Mouse (Mus musculus): Measurements from ENCODE around the gene Psrc1. TPM values are rescaled to one million over a fixed set of nuclear protein-coding genes. Genes with fewer than 3 reads are reported as not detected.

Gene Psrc1
- 1 to 10 TPM; 2.9 to 4.1 TPM for total RNA-seq (2021)

GRCm38 (mm10) chr3:108383485-108384354 is at the start of gene Psrc1:
Gene Psrc1 (plus strand): TSS chr3:108383839.
- peak; percentile 93 to 94 for DNase-seq
- intact Hi-C loops (cut with DNase I) = no loop called here

GRCm38 (mm10) chr3:108336878-108337277 is 46.8 kb upstream of the Psrc1 start:
- intact Hi-C loops (cut with DNase I) = no loop called here
- no peak for DNase-seq

DNA sequence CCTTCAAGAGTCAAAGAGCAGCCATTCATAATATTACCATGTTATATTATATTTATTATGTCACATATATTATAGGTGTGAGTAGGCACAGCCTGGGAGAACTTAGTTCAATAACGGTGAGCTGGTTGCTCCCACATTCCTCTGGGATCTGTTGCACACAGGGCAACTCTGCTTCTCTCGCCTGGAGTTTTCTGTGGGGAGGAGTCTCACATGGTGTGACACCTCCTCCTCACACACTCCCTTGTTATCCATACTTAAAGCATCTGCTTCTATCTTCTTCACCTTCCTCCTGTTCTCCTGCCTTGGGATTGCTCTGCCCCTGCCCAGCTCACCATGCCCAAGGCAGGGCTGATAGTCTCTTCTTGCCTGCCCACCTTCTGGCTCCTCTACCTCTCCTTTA is 42.6 kb upstream of the Psrc1 start:
- intact Hi-C loops (cut with DNase I) = no loop called here
- DNase-seq = no peak

DNA sequence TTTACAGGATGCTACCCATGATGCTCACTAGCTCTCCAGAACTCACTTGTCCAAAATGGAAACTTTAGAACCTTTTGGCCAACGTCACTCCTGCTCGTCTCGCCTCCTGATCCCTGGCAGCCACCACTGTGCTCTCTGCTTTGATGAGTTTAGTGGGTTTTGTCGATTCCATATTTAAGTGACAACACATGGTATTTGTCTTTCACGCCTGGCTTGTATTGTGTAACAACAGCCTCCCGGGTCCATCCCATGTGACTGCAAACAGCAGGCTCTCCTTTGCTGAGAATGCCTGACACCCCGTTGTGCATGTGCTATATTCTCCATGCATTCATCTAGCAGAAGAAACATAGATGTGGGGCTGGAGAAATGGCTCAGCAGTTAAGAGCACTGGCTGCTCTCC is 41.5 kb upstream of the Psrc1 start:
- intact Hi-C loops (cut with DNase I) = no loop called here
- no peak for DNase-seq

DNA sequence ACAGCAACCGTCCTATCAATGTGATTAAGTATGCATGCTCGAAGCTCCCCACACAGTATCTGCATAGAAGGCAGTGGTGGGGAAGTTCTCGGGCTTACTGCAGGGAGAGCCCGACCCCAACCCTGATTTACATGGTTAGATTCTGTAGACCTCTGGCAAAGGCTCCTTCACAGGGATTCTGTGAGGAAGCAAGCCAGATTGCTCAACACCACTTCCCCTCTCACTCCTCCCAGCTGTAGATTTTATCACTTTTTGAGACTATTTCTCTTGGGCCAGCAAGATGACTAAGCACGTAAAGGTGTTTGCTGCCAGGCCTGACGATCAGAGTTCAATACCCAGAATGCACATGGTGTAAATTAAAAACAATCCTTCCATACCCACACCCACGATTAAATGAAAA is 37.8 kb upstream of the Psrc1 start:
- no peak for DNase-seq
- intact Hi-C loops (cut with DNase I) = no loop called here

DNA sequence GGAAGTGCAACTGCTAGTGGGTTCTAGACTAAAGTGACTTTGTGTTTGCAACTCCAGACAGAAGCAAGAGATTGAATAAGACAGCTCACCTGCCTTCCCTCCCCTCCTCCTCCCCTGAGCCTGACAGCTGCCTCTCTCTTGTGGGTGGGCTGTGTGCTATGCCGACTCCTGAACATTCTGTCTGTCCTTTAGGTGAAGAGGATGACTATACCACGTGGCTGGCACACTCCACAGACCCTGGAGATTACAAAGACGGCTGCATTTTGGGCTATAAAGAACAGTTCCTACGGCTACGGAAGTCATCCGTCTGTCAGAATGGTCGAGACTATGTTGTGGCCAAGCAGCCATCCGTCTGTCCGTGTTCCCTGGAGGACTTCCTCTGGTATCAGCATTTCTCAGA is 35.3 kb upstream of the Psrc1 start:
- intact Hi-C loops (cut with DNase I) = no loop called here
- no peak for DNase-seq

DNA sequence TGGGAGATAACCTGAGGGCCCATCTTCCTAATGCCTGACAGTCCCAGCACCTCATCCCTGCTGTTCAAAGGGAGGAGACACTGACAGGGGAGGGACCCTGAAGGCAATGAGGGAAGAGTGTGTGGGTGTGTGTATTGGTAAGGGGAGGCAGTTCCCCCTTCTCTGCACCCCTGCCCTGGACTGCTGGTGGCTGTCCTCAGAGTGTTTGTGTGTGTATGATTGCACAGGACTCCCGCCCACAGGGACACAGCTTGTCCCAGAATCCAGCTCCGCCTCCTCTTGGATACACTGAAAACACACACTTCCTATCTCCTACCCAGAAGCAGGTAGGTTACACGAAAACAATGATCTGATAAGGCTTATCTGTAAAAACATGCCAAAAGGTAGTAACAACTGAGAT is 28.4 kb upstream of the Psrc1 start:
- no peak for DNase-seq
- intact Hi-C loops (cut with DNase I) = no loop called here

GRCm38 (mm10) chr3:108357051-108357450 is 26.6 kb upstream of the Psrc1 start:
- intact Hi-C loops (cut with DNase I) = no loop called here
- DNase-seq = no peak

DNA sequence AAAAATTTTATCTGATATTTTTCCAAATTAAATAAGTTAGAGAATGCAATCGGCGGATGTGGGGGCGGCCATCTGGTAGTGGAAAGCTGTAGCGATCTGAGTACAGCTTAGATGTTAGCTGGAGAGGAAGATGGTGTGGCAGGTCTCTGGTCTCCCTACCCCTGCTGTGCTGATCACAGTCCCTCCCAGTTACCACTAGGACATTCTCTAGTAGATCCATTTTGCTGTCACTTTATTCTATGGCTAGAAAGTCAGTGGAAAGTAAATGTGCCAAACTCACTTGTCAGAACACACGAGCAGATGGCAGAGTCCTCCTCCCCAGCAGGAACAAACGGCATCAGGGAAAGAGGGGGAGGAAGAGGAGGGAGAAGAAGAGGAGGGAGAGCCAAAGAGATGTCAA is 25.2 kb upstream of the Psrc1 start:
- DNase-seq = no peak
- intact Hi-C loops (cut with DNase I) = no loop called here

DNA sequence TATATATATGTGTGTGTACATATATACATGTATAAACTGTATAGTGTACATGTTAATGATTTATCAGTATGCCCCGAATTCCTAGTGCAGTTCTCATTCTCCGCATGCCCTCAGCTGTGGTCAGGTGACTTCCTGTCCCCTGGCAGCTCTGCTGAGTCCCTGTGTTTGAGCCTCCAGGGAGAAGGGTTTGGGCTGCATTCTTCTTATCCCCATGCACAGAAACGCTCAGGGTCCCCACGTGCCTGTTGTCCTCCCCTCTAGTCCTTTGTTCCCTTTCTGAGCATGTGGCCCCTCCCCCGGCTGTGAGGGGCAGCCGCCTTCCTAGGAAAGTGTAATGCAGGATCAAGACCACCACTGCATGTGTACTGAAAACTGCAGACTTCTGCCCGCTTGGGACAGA is 22.7 kb upstream of the Psrc1 start:
- DNase-seq = no peak
- intact Hi-C loops (cut with DNase I) = loop anchor here (5.0 kb wide), 1 partner anchor 49 kb away; no protein-coding TSS in a partner anchor

GRCm38 (mm10) chr3:108363626-108364025 is 20.0 kb upstream of the Psrc1 start:
- intact Hi-C loops (cut with DNase I) = loop anchor here (5.0 kb wide), 1 partner anchor 51 kb away; no protein-coding TSS in a partner anchor
- DNase-seq = peak; percentile 37 to 55

- peak in 1 of 2 experiments; percentile 32 for DNase-seq
- intact Hi-C loops (cut with DNase I) = loop anchor here (5.0 kb wide), 1 partner anchor 52 kb away; no protein-coding TSS in a partner anchor
These were observed 19.2 kb upstream of the Psrc1 start, which contains the start of gene Mybphl for GRCm38 (mm10) chr3:108364270-108364995. Gene Mybphl (plus strand): TSS chr3:108364911.

DNA sequence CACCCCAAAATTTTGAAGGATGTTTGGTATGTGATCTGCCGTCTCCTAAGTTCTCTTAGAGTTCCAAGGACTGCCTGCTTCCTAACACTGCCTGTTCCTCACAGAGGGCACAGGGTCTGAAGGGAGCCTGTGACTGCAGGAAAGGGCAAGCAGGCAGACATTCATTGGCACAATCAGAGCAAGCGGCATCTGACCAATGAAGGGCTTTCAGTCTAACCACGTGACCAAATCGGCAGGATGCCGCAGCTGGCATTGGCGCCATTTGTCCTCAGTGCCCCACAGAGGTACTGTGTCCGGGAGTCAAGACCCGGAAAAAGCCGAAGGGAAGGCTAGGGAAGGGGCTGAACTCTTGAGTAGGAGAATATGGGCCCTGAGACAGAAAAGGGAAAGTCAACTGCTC is 16.5 kb upstream of the Psrc1 start:
- DNase-seq = no peak
- intact Hi-C loops (cut with DNase I) = no loop called here

GRCm38 (mm10) chr3:108367828-108368227 is 15.8 kb upstream of the Psrc1 start:
- intact Hi-C loops (cut with DNase I) = no loop called here
- DNase-seq = no peak

- intact Hi-C loops (cut with DNase I) = no loop called here
- no peak for DNase-seq
These were observed 14.9 kb upstream of the Psrc1 start for GRCm38 (mm10) chr3:108368721-108369120.

DNA sequence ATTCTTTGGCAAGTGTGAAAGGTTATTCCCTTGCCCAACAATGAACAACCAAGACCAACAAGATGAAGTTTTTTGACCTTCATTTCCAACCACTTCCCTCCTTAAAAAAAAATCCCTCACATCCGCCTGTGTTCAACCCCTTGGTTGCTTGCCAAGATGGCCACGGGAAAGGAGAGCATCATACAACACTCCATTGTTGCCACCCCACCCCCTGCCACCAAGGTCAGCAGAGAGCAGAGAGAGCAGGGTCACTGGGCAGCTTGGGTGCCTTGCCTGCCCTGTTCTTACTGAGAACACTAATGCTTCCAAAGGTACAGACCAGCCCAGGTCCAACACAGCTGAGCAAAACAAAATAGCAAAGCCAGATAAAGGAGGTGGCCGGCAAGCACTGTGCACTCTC is 11.4 kb upstream of the Psrc1 start:
- intact Hi-C loops (cut with DNase I) = no loop called here
- peak in 1 of 2 experiments; percentile 40 for DNase-seq

DNA sequence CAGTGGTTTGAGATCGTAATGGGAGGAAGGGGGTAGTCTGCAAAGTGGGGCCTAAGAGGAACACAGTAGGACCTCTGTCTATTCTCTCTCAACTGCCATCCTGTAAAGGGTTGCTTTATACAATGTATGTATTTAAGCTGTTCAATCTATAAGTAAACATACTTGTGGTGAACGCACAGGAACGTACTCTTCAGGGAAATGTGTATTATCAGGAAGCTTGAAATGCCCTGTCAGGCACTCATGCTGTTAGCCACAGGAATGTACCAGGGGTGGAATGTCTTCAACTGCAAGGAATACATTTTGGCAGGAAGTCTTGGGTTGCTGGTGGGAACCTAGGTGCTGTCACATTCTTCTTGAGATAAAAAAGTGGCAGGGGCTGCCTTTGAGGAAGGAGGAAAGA is 10.9 kb upstream of the Psrc1 start:
- intact Hi-C loops (cut with DNase I) = no loop called here
- no peak for DNase-seq

- no peak for DNase-seq
- intact Hi-C loops (cut with DNase I) = no loop called here
These were observed 4.6 kb upstream of the Psrc1 start for GRCm38 (mm10) chr3:108378875-108379663.

- intact Hi-C loops (cut with DNase I) = no loop called here
- DNase-seq = no peak
These were observed 2.9 kb upstream of the Psrc1 start for GRCm38 (mm10) chr3:108380695-108381094.

- intact Hi-C loops (cut with DNase I) = no loop called here
- peak; percentile 21 to 24 for DNase-seq
These were observed 1.4 kb upstream of the Psrc1 start for GRCm38 (mm10) chr3:108381945-108382875.
